Mouse (Mus musculus): Measurements from ENCODE around the gene Polr2h.
"Not testable (repeated sequence)": the region's sequence is repeated elsewhere in the genome, so short reads cannot be mapped to it uniquely, and the experiment has no call there.

Polr2h gene

GRCm38 (mm10) chr16:20717181-20717977 is at the start of gene Polr2h, which contains the start of gene Clcn2:
Gene Polr2h, plus strand, starts transcription at chr16:20717665.
Gene Clcn2, minus strand, starts transcription at chr16:20717746.
- DNase-seq (ENCODE audit: low spot score) = peak; percentile 96

- not testable (repeated sequence) for DNase-seq (ENCODE audit: low spot score)
Measured at GRCm38 (mm10) chr16:20668013-20668412, 49.5 kb upstream of the Polr2h start, which contains the start of gene Eif4g1. Gene Eif4g1, plus strand, starts transcription at chr16:20668313.

- DNase-seq (ENCODE audit: low spot score) = no peak
Measured at GRCm38 (mm10) chr16:20670291-20670690, 47.2 kb upstream of the Polr2h start.

- no peak for DNase-seq (ENCODE audit: low spot score)
Measured at GRCm38 (mm10) chr16:20671886-20672285, 45.6 kb upstream of the Polr2h start.

GRCm38 (mm10) chr16:20672500-20672902 is 45.0 kb upstream of the Polr2h start:
- peak; percentile 87 for DNase-seq (ENCODE audit: low spot score)

- no peak for DNase-seq (ENCODE audit: low spot score)
Measured at GRCm38 (mm10) chr16:20672965-20673705, 44.3 kb upstream of the Polr2h start.

- DNase-seq (ENCODE audit: low spot score) = peak; percentile 67
Measured at GRCm38 (mm10) chr16:20673706-20674303, 43.7 kb upstream of the Polr2h start.

GRCm38 (mm10) chr16:20675213-20675612 is 42.3 kb upstream of the Polr2h start:
- no peak for DNase-seq (ENCODE audit: low spot score)

- no peak for DNase-seq (ENCODE audit: low spot score)
Measured at GRCm38 (mm10) chr16:20676702-20677101, 40.8 kb upstream of the Polr2h start.

- DNase-seq (ENCODE audit: low spot score) = no peak
Measured at GRCm38 (mm10) chr16:20677380-20677779, 40.1 kb upstream of the Polr2h start.

GRCm38 (mm10) chr16:20677974-20678675 is 39.3 kb upstream of the Polr2h start:
- peak; percentile 57 for DNase-seq (ENCODE audit: low spot score)

- DNase-seq (ENCODE audit: low spot score) = no peak
Measured at GRCm38 (mm10) chr16:20690774-20691173, 26.7 kb upstream of the Polr2h start.

- no peak for DNase-seq (ENCODE audit: low spot score)
Measured at GRCm38 (mm10) chr16:20691617-20692016, 25.8 kb upstream of the Polr2h start.

GRCm38 (mm10) chr16:20692241-20692965 is 25.1 kb upstream of the Polr2h start:
- no peak for DNase-seq (ENCODE audit: low spot score)

- DNase-seq (ENCODE audit: low spot score) = peak; percentile 72
Measured at GRCm38 (mm10) chr16:20693111-20693701, 24.3 kb upstream of the Polr2h start, which contains the start of gene Fam131a. Gene Fam131a, plus strand, starts transcription at chr16:20693241.

- no peak for DNase-seq (ENCODE audit: low spot score)
Measured at GRCm38 (mm10) chr16:20694781-20695180, 22.7 kb upstream of the Polr2h start.

GRCm38 (mm10) chr16:20695622-20696323 is 21.7 kb upstream of the Polr2h start:
- DNase-seq (ENCODE audit: low spot score) = no peak

GRCm38 (mm10) chr16:20699266-20699665 is 18.2 kb upstream of the Polr2h start:
- DNase-seq (ENCODE audit: low spot score) = no peak

- no peak for DNase-seq (ENCODE audit: low spot score)
Measured at GRCm38 (mm10) chr16:20700036-20700435, 17.4 kb upstream of the Polr2h start.

GRCm38 (mm10) chr16:20701316-20701715 is 16.1 kb upstream of the Polr2h start:
- DNase-seq (ENCODE audit: low spot score) = no peak

Measured in c-Kit-positive CD71-positive TER-119-positive erythroid progenitor cells, embryonic 14.5 days (primary cell).